Mouse (Mus musculus): ENCODE data around the gene Ccdc183. TPM values are rescaled to one million over a fixed set of nuclear protein-coding genes. Genes with fewer than 3 reads are reported as not detected.
A peak's percentile ranks its signal among the peaks of the same experiment; 100 is the strongest.

The Ccdc183 gene
- total and polyA plus RNA-seq, 2 experiments from 2014 or later: 0.36 TPM; not detected in 1

GRCm38 (mm10) chr2:25574579-25575431, 42.7 kb downstream of the Ccdc183 start, which contains the start of the genes Mamdc4 and Phpt1:
TSS of gene Mamdc4 (minus strand) at chr2:25574845.
TSS of gene Phpt1 (minus strand) at chr2:25575224.
- 1% methylated on average over 39 of the region's 45 CpGs for WGBS
- peak within 1 kb of the TSS; percentile 90 for H3K27ac ChIP-seq (ENCODE audit: low read depth, low read length)
- H3K9me3 ChIP-seq (ENCODE audit: low read length): no peaks in the 10 kb centered on the region
- DNase-seq (peak; percentile 99), ATAC-seq (peak; percentile 99)
- peaks cover 28% of the 10 kb centered on the region for H3K36me3 ChIP-seq (ENCODE audit: insufficient read depth)
- H3K4me1 ChIP-seq (ENCODE audit: insufficient read depth): peaks cover 11% of the 10 kb centered on the region; the same call in 1 of the 2 replicates
- H3K9ac ChIP-seq: peak within 1 kb of the TSS; percentile 66
- peak within 1 kb of the TSS; percentile 63 for H3K4me3 ChIP-seq (ENCODE audit: low read depth, low read length)
- no peak for TF ChIP-seq CTCF (IDR thresholded peaks at IDR 0.05; ENCODE audit: low read depth)
- H3K4me2 ChIP-seq (ENCODE audit: low read depth): peak within 1 kb of the TSS; percentile 94
- peaks cover 36% of the 10 kb centered on the region for H3K27me3 ChIP-seq (ENCODE audit: insufficient read depth, low read length)

- Histone ChIP-seq H3K9ac (peak overlapping the region; percentile 66), H3K36me3 (ENCODE audit: insufficient read depth) (peaks cover 32% of the 10 kb centered on the region), H3K27ac (ENCODE audit: low read depth, low read length) (peak overlapping the region; percentile 90), H3K4me3 (ENCODE audit: low read depth, low read length) (peak overlapping the region; percentile 63), H3K9me3 (ENCODE audit: low read length) (no peaks in the 10 kb centered on the region), H3K4me1 (ENCODE audit: insufficient read depth) (peaks cover 11% of the 10 kb centered on the region; the same call in 1 of the 2 replicates), H3K4me2 (ENCODE audit: low read depth) (peak overlapping the region; percentile 94), H3K27me3 (ENCODE audit: insufficient read depth, low read length) (peaks cover 30% of the 10 kb centered on the region)
- WGBS: 18% methylated on average over 11 of the region's 11 CpGs
- no peak for DNase-seq
- ATAC-seq: no peak
- no peak for TF ChIP-seq CTCF (IDR thresholded peaks at IDR 0.05; ENCODE audit: low read depth)
Observed at GRCm38 (mm10) chr2:25574136-25574535, 43.3 kb downstream of the Ccdc183 start.

- no peak overlapping the region for H3K27ac ChIP-seq (ENCODE audit: low read depth, low read length)
- H3K9me3 ChIP-seq (ENCODE audit: low read length): no peaks in the 10 kb centered on the region
- peaks cover 11% of the 10 kb centered on the region; the same call in 1 of the 2 replicates for H3K4me1 ChIP-seq (ENCODE audit: insufficient read depth)
- H3K27me3 ChIP-seq (ENCODE audit: insufficient read depth, low read length): peaks cover 19% of the 10 kb centered on the region
- DNase-seq (no peak), ATAC-seq (no peak)
- TF ChIP-seq CTCF (IDR thresholded peaks at IDR 0.05; ENCODE audit: low read depth): no peak
- no peak overlapping the region for H3K4me2 ChIP-seq (ENCODE audit: low read depth)
- H3K36me3 ChIP-seq (ENCODE audit: insufficient read depth): peaks cover 24% of the 10 kb centered on the region
- no peak overlapping the region for H3K4me3 ChIP-seq (ENCODE audit: low read depth, low read length)
- WGBS: 94% methylated on average over 2 of the region's 2 CpGs
- H3K9ac ChIP-seq: no peak overlapping the region
Observed at GRCm38 (mm10) chr2:25573068-25573467, 44.4 kb downstream of the Ccdc183 start.

GRCm38 (mm10) chr2:25571221-25571620, 46.3 kb downstream of the Ccdc183 start:
- Histone ChIP-seq H3K9me3 (ENCODE audit: low read length) (no peaks in the 10 kb centered on the region), H3K4me2 (ENCODE audit: low read depth) (no peak overlapping the region), H3K36me3 (ENCODE audit: insufficient read depth) (peaks cover 16% of the 10 kb centered on the region), H3K27me3 (ENCODE audit: insufficient read depth, low read length) (peaks cover 4% of the 10 kb centered on the region; the same call in 1 of the 2 replicates), H3K27ac (ENCODE audit: low read depth, low read length) (no peak overlapping the region), H3K4me3 (ENCODE audit: low read depth, low read length) (no peak overlapping the region), H3K4me1 (ENCODE audit: insufficient read depth) (peaks cover 11% of the 10 kb centered on the region; the same call in 1 of the 2 replicates), H3K9ac (no peak overlapping the region)
- ATAC-seq: no peak
- no peak for TF ChIP-seq CTCF (IDR thresholded peaks at IDR 0.05; ENCODE audit: low read depth)
- DNase-seq: no peak
- 87% methylated on average over 4 of the region's 4 CpGs for WGBS

GRCm38 (mm10) chr2:25569323-25569722, 48.2 kb downstream of the Ccdc183 start:
- TF ChIP-seq CTCF (IDR thresholded peaks at IDR 0.05; ENCODE audit: low read depth): no peak
- no peak overlapping the region for H3K4me2 ChIP-seq (ENCODE audit: low read depth)
- no peak overlapping the region for H3K9ac ChIP-seq
- no peak for DNase-seq
- 95% methylated on average over 3 of the region's 3 CpGs for whole genome bisulfite sequencing
- H3K4me3 ChIP-seq (ENCODE audit: low read depth, low read length): no peak overlapping the region
- peaks cover 11% of the 10 kb centered on the region; the same call in 1 of the 2 replicates for H3K4me1 ChIP-seq (ENCODE audit: insufficient read depth)
- no peak overlapping the region for H3K27ac ChIP-seq (ENCODE audit: low read depth, low read length)
- ATAC-seq: no peak
- H3K9me3 ChIP-seq (ENCODE audit: low read length): no peaks in the 10 kb centered on the region
- H3K27me3 ChIP-seq (ENCODE audit: insufficient read depth, low read length): no peaks in the 10 kb centered on the region
- peaks cover 23% of the 10 kb centered on the region for H3K36me3 ChIP-seq (ENCODE audit: insufficient read depth)

- no peak for DNase-seq
- WGBS: 88% methylated on average over 6 of the region's 6 CpGs
- Histone ChIP-seq H3K27me3 (ENCODE audit: insufficient read depth, low read length) (no peaks in the 10 kb centered on the region), H3K4me1 (ENCODE audit: insufficient read depth) (peaks cover 5% of the 10 kb centered on the region; the same call in 1 of the 2 replicates), H3K4me2 (ENCODE audit: low read depth) (no peak overlapping the region), H3K4me3 (ENCODE audit: low read depth, low read length) (no peak overlapping the region), H3K27ac (ENCODE audit: low read depth, low read length) (no peak overlapping the region), H3K36me3 (ENCODE audit: insufficient read depth) (peaks cover 30% of the 10 kb centered on the region), H3K9ac (no peak overlapping the region), H3K9me3 (ENCODE audit: low read length) (no peaks in the 10 kb centered on the region)
- no peak for TF ChIP-seq CTCF (IDR thresholded peaks at IDR 0.05; ENCODE audit: low read depth)
- ATAC-seq: no peak
Observed at GRCm38 (mm10) chr2:25568473-25569019, 48.9 kb downstream of the Ccdc183 start.

GRCm38 (mm10) chr2:25566558-25566957, 50.9 kb downstream of the Ccdc183 start:
- H3K4me2 ChIP-seq (ENCODE audit: low read depth): no peak overlapping the region
- H3K36me3 ChIP-seq (ENCODE audit: insufficient read depth): peaks cover 50% of the 10 kb centered on the region
- H3K9me3 ChIP-seq (ENCODE audit: low read length): no peaks in the 10 kb centered on the region
- H3K4me3 ChIP-seq (ENCODE audit: low read depth, low read length): no peak overlapping the region
- no peaks in the 10 kb centered on the region for H3K4me1 ChIP-seq (ENCODE audit: insufficient read depth)
- WGBS: 86% methylated on average over 6 of the region's 6 CpGs
- no peak overlapping the region for H3K27ac ChIP-seq (ENCODE audit: low read depth, low read length)
- H3K27me3 ChIP-seq (ENCODE audit: insufficient read depth, low read length): no peaks in the 10 kb centered on the region
- TF ChIP-seq CTCF (IDR thresholded peaks at IDR 0.05; ENCODE audit: low read depth): peak; percentile 32; the same call in 1 of the 2 replicates
- no peak for DNase-seq
- H3K9ac ChIP-seq: no peak overlapping the region
- ATAC-seq: no peak

Data from forebrain, postnatal 0 days (tissue).